Mouse (Mus musculus) heart, postnatal 0 days (tissue): ENCODE results near the gene Gm20696. TPM values are rescaled to one million over a fixed set of nuclear protein-coding genes. Genes with fewer than 3 reads are reported as not detected.
A peak's percentile ranks its signal among the peaks of the same experiment; 100 is the strongest.

ENCODE experiments used
- ATAC-seq: fragments of 200-750 bp; cut with Nextera tagmentation; 2 replicates; pipeline ENCODE4 v1.8.0; 2017; ENCODE audit warnings: low read depth, moderate number of reproducible peaks, moderate library complexity; ENCODE audit not compliant: insufficient read depth
- DNase-seq: peaks from one replicate; pipeline ENCODE4 v3.0.0-alpha.2; 2016; ENCODE audit warnings: low spot score
- H3K27ac ChIP-seq: fragments of 300-500 bp; sonication (generic); 2 replicates; pipeline ENCODE4 v1.5.1; 2014; ENCODE audit warnings: low read depth, mild to moderate bottlenecking
- H3K27me3 ChIP-seq: fragments of 300-500 bp; sonication (generic); 2 replicates; pipeline ENCODE4 v1.6.1; 2014; ENCODE audit warnings: low read length, mixed read lengths; ENCODE audit not compliant: control insufficient read depth, insufficient read depth
- H3K36me3 ChIP-seq: fragments of 300-500 bp; sonication (generic); replicated peaks from 2 replicates; pipeline ENCODE4 v1.6.1; 2014; ENCODE audit warnings: low read length, mixed read lengths; ENCODE audit not compliant: control insufficient read depth, insufficient read depth
- H3K4me1 ChIP-seq: fragments of 300-500 bp; sonication (generic); 2 replicates; pipeline ENCODE4 v1.6.1; 2014; ENCODE audit warnings: antibody characterized with exemption; ENCODE audit not compliant: control insufficient read depth, insufficient read depth
- H3K4me2 ChIP-seq: fragments of 300-500 bp; sonication (generic); 2 replicates; pipeline ENCODE4 v1.6.1; 2014; ENCODE audit warnings: low read depth, mild to moderate bottlenecking, low read length, moderate library complexity
- H3K4me3 ChIP-seq: fragments of 300-500 bp; sonication (generic); 2 replicates; pipeline ENCODE4 v1.5.1; 2014; ENCODE audit warnings: low read depth, low read length
- H3K9ac ChIP-seq: fragments of 300-500 bp; sonication (generic); replicated peaks from 2 replicates; pipeline ENCODE4 v1.6.1; 2014; ENCODE audit warnings: low read depth, low read length, mixed read lengths
- H3K9me3 ChIP-seq: fragments of 300-500 bp; sonication (generic); replicated peaks from 2 replicates; pipeline ENCODE4 v1.6.1; 2016; ENCODE audit warnings: low read length; ENCODE audit not compliant: control insufficient read depth
- CTCF ChIP-seq: IDR thresholded peaks from 2 replicates; pipeline ENCODE4 v1.5.1; 2016; ENCODE audit warnings: antibody characterized with exemption, control low read depth, low read depth
- EP300 ChIP-seq: IDR thresholded peaks from 2 replicates; pipeline ENCODE4 v1.6.1; 2016; ENCODE audit warnings: antibody characterized with exemption, low read depth
- WGBS: fragments of 180-500 bp; shearing (Covaris S2); extraction: QIAGEN DNeasy Blood & Tissue Kit; methylation state at CpG from one replicate; pipeline ENCODE4 v1.1.7; 2014; 5-methylcytosine and 5-hydroxymethylcytosine counted together
- polyA plus RNA-seq: library from polyadenylated mRNA; unstranded; fragments of >200 nt; fragmentation: Nextera tagmentation; extraction: Ambion mirVana; gene quantifications from 2 replicates; pipeline ENCODE4 v1.2.1, GENCODE M21; 2015
- total RNA-seq: library from RNA; depleted of rRNA; stranded (reverse); fragments of >200 nt; gene quantifications from 2 replicates; pipeline ENCODE4 v1.2.3, GENCODE M21; 2014; ENCODE audit warnings: low replicate concordance

Gene Gm20696
- total and polyA plus RNA-seq, 2 experiments from 2014 or later: 0.95 to 2.0 TPM

GRCm38 (mm10) chr6:99649307-99649706, 17.3 kb downstream of the Gm20696 start:
- ATAC-seq (no peak), DNase-seq (no peak)
- TF ChIP-seq EP300 (no peak), CTCF (no peak)
- H3K27ac ChIP-seq: no peak overlapping the region
- no peak overlapping the region for H3K4me3 ChIP-seq
- H3K9ac ChIP-seq: no peak overlapping the region
- H3K4me1 ChIP-seq: peaks cover 5% of the 10 kb centered on the region; the same call in 1 of the 2 replicates
- no peak overlapping the region for H3K4me2 ChIP-seq
- no peaks in the 10 kb centered on the region for H3K27me3 ChIP-seq
- WGBS: 78% methylated on average over 2 of the region's 2 CpGs
- H3K36me3 ChIP-seq: no peaks in the 10 kb centered on the region
- no peaks in the 10 kb centered on the region for H3K9me3 ChIP-seq

GRCm38 (mm10) chr6:99646344-99646743, 20.3 kb downstream of the Gm20696 start:
- H3K4me1 ChIP-seq: peaks cover 14% of the 10 kb centered on the region; the same call in 1 of the 2 replicates
- WGBS: 70% methylated on average over 10 of the region's 10 CpGs
- H3K27me3 ChIP-seq: no peaks in the 10 kb centered on the region
- no peak overlapping the region; the same call in 1 of the 2 replicates for H3K27ac ChIP-seq
- H3K36me3 ChIP-seq: no peaks in the 10 kb centered on the region
- ATAC-seq (no peak), DNase-seq (no peak)
- TF ChIP-seq EP300 (no peak), CTCF (no peak)
- no peaks in the 10 kb centered on the region for H3K9me3 ChIP-seq
- no peak overlapping the region for H3K4me3 ChIP-seq
- no peak overlapping the region for H3K9ac ChIP-seq
- no peak overlapping the region for H3K4me2 ChIP-seq

- peaks cover 14% of the 10 kb centered on the region; the same call in 1 of the 2 replicates for H3K4me1 ChIP-seq
- WGBS: 77% methylated on average over 5 of the region's 5 CpGs
- H3K27me3 ChIP-seq: no peaks in the 10 kb centered on the region
- no peaks in the 10 kb centered on the region for H3K9me3 ChIP-seq
- DNase-seq (no peak), ATAC-seq (no peak)
- TF ChIP-seq EP300: no peak
- TF ChIP-seq CTCF: peak; percentile 16; the same call in 1 of the 2 replicates
- peaks cover 2% of the 10 kb centered on the region; the same call in 1 of the 2 replicates for H3K36me3 ChIP-seq
- no peak overlapping the region for H3K4me2 ChIP-seq
- no peak overlapping the region for H3K4me3 ChIP-seq
- no peak overlapping the region for H3K9ac ChIP-seq
- H3K27ac ChIP-seq: peak overlapping the region; percentile 88
These were observed 21.7 kb downstream of the Gm20696 start for GRCm38 (mm10) chr6:99644876-99645275.

- Histone ChIP-seq H3K36me3 (peaks cover 6% of the 10 kb centered on the region), H3K9me3 (no peaks in the 10 kb centered on the region), H3K4me1 (peaks cover 14% of the 10 kb centered on the region; the same call in 1 of the 2 replicates), H3K4me2 (peak overlapping the region; percentile 23), H3K27me3 (no peaks in the 10 kb centered on the region), H3K4me3 (no peak overlapping the region), H3K27ac (peak overlapping the region; percentile 88), H3K9ac (no peak overlapping the region)
- 32% methylated on average over 5 of the region's 5 CpGs for WGBS
- peak; percentile 25 for DNase-seq
- TF ChIP-seq CTCF (no peak), EP300 (no peak)
- ATAC-seq: peak; percentile 39
These were observed 22.2 kb downstream of the Gm20696 start for GRCm38 (mm10) chr6:99644386-99644785.

- DNase-seq: peak; percentile 86
- H3K9me3 ChIP-seq: no peaks in the 10 kb centered on the region
- no peak overlapping the region for H3K4me3 ChIP-seq
- no peak overlapping the region for H3K9ac ChIP-seq
- peak overlapping the region; percentile 23 for H3K4me2 ChIP-seq
- peak; percentile 83 for ATAC-seq
- H3K27ac ChIP-seq: peak overlapping the region; percentile 88
- TF ChIP-seq CTCF: no peak
- peak; percentile 47; the same call in 1 of the 2 replicates for TF ChIP-seq EP300
- H3K4me1 ChIP-seq: peaks cover 14% of the 10 kb centered on the region; the same call in 1 of the 2 replicates
- H3K27me3 ChIP-seq: no peaks in the 10 kb centered on the region
- WGBS: 19% methylated on average over 10 of the region's 10 CpGs
- H3K36me3 ChIP-seq: peaks cover 14% of the 10 kb centered on the region
These were observed 23.0 kb downstream of the Gm20696 start for GRCm38 (mm10) chr6:99643439-99644199.
